Mouse (Mus musculus) liver, adult (tissue): Measurements from ENCODE around the gene Lrmda.
A peak's percentile ranks its signal among the peaks of the same experiment; 100 is the strongest.

Experiments used
- GATA4 ChIP-seq: IDR thresholded peaks from 2 replicates; pipeline ENCODE4 v1.6.1; 2014; ENCODE audit warnings: mild to moderate bottlenecking, low read length; ENCODE audit not compliant: insufficient replicate concordance

The Lrmda gene

DNA sequence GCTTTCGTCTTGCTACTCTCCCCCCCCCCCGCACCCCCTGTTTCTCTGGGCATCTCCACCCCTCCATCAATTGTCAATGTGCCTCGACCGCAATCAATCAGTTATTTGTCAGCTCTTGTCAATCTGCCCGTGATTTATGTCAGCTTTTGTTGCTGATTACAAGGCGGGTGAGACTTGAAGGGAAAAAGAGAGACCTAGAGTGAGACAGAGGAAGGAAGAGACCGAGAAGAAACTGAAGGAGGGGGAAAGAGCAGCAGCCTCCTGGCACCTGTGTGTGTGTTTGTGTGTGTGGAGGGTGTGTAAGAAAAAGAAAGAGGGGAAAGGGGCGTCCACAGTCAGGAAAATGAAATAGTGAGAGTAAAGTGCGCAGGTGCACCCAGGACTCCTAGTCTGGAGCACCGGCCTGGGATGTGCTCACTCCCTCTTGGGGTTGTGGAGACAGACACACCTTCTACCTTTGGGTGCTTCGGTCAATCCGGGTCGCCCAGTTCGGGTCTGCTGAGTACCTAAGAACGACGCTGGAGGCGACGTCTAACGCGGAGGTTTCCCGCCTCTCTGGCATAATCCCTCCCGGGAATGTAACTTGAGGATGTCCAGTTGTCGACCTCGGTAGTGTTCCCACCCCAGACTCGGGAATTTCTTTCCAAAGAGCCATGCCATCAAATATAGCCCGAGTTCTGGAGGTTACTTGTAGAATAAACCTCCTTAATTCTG is 30.8 kb upstream of the Lrmda start:
- TF ChIP-seq GATA4 = no peak

GRCm38 (mm10) chr14:21989291-21989913 is 30.1 kb upstream of the Lrmda start, which contains the start of gene Zfp503:
Gene Zfp503, minus strand, starts transcription at chr14:21989601.
- no peak for TF ChIP-seq GATA4

GRCm38 (mm10) chr14:21990321-21991021 is 29.0 kb upstream of the Lrmda start:
- no peak for TF ChIP-seq GATA4

DNA sequence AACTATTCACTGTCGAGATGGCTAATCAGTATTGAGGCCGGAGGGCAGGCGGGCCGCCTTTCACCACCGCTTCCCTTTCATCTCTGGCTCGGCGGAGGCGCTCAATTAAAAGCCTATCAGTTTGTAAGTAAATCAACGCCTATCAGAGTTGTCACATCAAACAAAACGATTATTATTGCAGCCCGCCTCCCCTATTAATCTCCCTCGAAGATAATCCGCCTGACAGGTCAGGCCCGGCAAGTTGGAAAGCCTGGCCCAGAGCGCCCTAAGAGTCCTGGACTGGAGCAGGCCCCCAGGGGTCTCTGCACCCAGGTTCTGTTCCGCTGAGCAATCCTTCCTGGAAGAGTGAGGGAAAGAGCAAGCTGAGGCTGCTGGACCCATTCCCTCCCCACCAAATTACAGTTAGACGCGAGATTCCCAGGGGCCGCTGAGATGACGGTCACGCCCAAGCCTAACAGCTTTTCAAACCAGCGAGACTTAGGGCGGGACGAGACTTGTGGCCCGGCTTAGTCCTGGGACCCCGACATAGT is 28.2 kb upstream of the Lrmda start:
- peak; percentile 95 for TF ChIP-seq GATA4

- TF ChIP-seq GATA4 = no peak
Observed at GRCm38 (mm10) chr14:21991856-21992255, 27.7 kb upstream of the Lrmda start.

- no peak for TF ChIP-seq GATA4
Observed at GRCm38 (mm10) chr14:21992321-21992885, 27.1 kb upstream of the Lrmda start.

DNA sequence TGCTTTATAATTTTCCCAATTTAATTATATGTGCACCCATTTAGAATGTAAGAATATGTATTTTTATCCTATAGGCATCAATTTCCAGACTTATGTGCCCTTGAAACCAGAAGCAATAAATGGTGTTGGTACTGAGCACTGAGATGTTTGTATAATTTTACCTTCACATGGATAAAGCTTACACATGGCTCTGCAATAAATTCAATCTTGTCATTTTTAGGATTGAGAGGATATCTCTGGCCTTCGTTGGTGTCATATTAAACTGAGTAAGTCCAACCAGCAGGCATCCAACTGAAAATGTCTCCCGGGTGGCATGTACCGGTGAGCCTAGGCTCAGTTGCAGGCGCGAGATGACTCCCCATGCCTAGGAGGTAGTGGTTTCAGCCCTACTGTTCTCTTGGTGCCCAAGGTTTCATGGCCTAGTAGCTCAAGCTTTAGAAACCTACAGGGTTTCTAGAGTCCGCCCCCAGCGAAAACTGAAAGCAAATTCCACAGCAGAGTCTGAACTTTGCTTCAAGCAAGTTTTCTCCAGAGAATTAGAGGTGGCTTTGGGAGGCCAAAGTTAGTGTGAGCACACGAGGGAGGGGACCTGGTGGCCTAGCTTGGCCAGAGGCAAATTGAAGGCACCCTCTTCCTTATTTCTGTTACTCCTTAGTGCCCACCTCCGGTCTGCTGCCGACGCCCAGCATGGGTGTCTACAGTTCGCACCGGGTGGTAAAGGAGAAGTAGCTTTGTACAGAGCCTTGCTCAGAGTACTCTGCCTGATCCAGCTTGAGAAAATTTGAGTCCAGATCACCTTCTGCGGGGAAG is 26.1 kb upstream of the Lrmda start:
- TF ChIP-seq GATA4 = no peak

DNA sequence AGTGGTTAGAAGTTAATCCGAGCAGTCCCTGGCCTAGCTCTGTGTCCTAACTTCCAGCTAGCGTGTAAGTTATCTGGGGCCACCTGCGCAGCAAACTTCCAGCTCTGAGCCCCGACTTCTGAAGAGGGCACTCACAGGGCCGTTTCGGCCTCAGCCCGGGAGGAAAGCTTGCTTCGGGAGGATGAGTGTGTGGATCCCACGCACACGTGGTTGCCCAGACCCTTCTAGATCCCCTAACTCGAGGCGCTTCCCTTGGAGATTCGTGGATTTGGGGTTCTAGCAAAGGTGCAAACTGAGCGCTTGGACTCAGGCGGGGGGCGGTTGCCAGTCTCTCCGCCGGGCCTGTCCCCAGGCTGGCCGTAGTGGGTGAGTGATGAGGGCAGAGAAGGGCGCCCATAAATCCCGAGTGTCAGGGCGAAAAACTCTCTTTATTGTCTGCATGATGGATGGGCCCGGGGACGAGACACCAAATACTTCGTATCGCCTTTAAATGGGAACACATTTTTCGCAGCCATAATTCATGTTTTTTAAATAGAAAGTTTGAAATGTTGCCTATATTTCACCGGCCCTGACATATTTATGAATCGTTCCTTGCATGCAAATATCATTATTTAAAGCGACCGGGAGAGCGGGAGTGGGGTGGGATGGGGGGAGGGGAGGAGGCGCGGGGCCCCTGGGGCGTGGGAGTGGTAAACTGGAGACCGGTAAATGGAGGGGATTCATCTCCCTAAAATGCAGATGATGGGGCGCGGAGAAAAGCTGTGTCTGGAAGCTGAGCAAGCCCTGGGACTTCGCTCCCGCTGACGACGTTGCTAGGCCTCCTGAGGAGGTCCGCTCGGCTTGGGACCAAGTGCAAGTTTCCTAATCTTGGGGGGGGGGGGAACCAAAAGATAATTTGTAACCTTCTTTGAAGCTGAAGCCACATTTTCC is 25.2 kb upstream of the Lrmda start:
- no peak for TF ChIP-seq GATA4

- no peak for TF ChIP-seq GATA4
Observed at GRCm38 (mm10) chr14:21995031-21995754, 24.3 kb upstream of the Lrmda start.

GRCm38 (mm10) chr14:21999588-21999987 is 19.9 kb upstream of the Lrmda start:
- TF ChIP-seq GATA4 = no peak

DNA sequence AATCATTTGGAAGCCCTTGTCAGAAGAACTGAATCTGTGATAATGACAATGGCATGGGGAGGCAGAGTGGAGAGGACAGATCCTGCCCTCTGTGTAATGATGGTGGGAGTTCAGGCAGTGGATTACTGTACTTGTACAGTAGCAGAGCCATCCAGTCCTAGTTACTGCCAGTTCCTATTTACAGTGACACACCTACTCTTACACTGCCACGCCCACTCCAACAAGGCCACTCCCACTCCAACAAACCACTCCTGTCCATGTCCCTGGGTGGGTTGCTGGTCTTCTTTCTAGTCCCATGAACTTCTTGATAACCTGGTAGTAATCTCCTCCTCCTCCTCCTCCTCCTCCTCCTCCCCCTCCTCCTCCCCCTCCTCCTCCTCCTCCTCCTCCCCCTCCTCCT is 16.3 kb upstream of the Lrmda start:
- no peak for TF ChIP-seq GATA4

GRCm38 (mm10) chr14:22003631-22004030 is 15.9 kb upstream of the Lrmda start:
- no peak for TF ChIP-seq GATA4

DNA sequence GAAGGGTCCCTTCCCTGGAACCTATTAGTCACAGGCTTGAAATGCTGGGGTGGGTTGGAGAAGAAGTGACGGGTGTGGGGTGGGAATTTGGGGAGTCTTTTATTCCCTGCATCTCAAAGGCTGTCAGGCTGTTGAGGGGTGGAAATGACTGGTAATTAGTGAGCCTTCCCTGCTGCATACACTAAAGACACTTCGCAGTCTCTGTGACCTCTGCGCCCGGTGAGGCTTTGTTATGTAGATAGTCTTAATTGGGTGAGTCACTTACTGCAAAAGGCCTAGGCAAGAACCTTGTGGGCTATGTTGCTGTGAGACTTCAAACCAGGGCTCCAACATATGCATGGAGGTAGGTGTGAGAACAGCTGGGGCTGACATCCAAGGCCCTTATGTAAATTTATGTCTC is 14.6 kb upstream of the Lrmda start:
- TF ChIP-seq GATA4 = no peak
